Mouse (Mus musculus): ENCODE data around the gene Podxl.

Gene Podxl

GRCm38 (mm10) chr6:31523657-31524056 lies 40.1 kb downstream of the Podxl start:
- DNase-seq (ENCODE audit: low read depth, low spot score): no peak

- no peak for DNase-seq (ENCODE audit: low read depth, low spot score)
Measured at GRCm38 (mm10) chr6:31523039-31523438, 40.7 kb downstream of the Podxl start.

- no peak for DNase-seq (ENCODE audit: low read depth, low spot score)
Measured at GRCm38 (mm10) chr6:31522478-31522877, 41.3 kb downstream of the Podxl start.

GRCm38 (mm10) chr6:31521491-31522355 lies 42.1 kb downstream of the Podxl start:
- no peak for DNase-seq (ENCODE audit: low read depth, low spot score)

GRCm38 (mm10) chr6:31520486-31521215 lies 43.1 kb downstream of the Podxl start:
- no peak for DNase-seq (ENCODE audit: low read depth, low spot score)

- DNase-seq (ENCODE audit: low read depth, low spot score): no peak
Measured at GRCm38 (mm10) chr6:31519001-31519471, 44.7 kb downstream of the Podxl start.

GRCm38 (mm10) chr6:31518338-31518698 lies 45.5 kb downstream of the Podxl start:
- no peak for DNase-seq (ENCODE audit: low read depth, low spot score)

- no peak for DNase-seq (ENCODE audit: low read depth, low spot score)
Measured at GRCm38 (mm10) chr6:31517681-31518337, 46.0 kb downstream of the Podxl start.

- DNase-seq (ENCODE audit: low read depth, low spot score): no peak
Measured at GRCm38 (mm10) chr6:31513726-31514125, 50.1 kb downstream of the Podxl start.

GRCm38 (mm10) chr6:31502614-31503013 lies 61.2 kb downstream of the Podxl start:
- DNase-seq (ENCODE audit: low read depth, low spot score): no peak

GRCm38 (mm10) chr6:31500691-31501090 lies 63.1 kb downstream of the Podxl start:
- no peak for DNase-seq (ENCODE audit: low read depth, low spot score)

- DNase-seq (ENCODE audit: low read depth, low spot score): no peak
Measured at GRCm38 (mm10) chr6:31500260-31500659, 63.5 kb downstream of the Podxl start.

GRCm38 (mm10) chr6:31499836-31500235 lies 63.9 kb downstream of the Podxl start:
- no peak for DNase-seq (ENCODE audit: low read depth, low spot score)

- no peak for DNase-seq (ENCODE audit: low read depth, low spot score)
Measured at GRCm38 (mm10) chr6:31496227-31496626, 67.6 kb downstream of the Podxl start.

- no peak for DNase-seq (ENCODE audit: low read depth, low spot score)
Measured at GRCm38 (mm10) chr6:31495122-31495731, 68.6 kb downstream of the Podxl start.

GRCm38 (mm10) chr6:31489950-31490349 lies 73.8 kb downstream of the Podxl start:
- DNase-seq (ENCODE audit: low read depth, low spot score): no peak

- no peak for DNase-seq (ENCODE audit: low read depth, low spot score)
Measured at GRCm38 (mm10) chr6:31486601-31487000, 77.2 kb downstream of the Podxl start.

- no peak for DNase-seq (ENCODE audit: low read depth, low spot score)
Measured at GRCm38 (mm10) chr6:31480008-31480407, 83.8 kb downstream of the Podxl start.

- peak; percentile 18 for DNase-seq (ENCODE audit: low read depth, low spot score)
Measured at GRCm38 (mm10) chr6:31478221-31478620, 85.6 kb downstream of the Podxl start.

All from WW6 (cell line).